Mouse (Mus musculus): ENCODE measurements at regions not wholly inside any gene's neighbourhood (a gene's known extent, or its start where the extent isn't known, plus 50 kb on each side); places are given as distances from the start of the nearest gene placed in this dataset.
A peak's percentile ranks its signal among the peaks of the same experiment; 100 is the strongest.
"Not testable (repeated sequence)": the region's sequence is repeated elsewhere in the genome, so short reads cannot be mapped to it uniquely, and the experiment has no call there.

DNA sequence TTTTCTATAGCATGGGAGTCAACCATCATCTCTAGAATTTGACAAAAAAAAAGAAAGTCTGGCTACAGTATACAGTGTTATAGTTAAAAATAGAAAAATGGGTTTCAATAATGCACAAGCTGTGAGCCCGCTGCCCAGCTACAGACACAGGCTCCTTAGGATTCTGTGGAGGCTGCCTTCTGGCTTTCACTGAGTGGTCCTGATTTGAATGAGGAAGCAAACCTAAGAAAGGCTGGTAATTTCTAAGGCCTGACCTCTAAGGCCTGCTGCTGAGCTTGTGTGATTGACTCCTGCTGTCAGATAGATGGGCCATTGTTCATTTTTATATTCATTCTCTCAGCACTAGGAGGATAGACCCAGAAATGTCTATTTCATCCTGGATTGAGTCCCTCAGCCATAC lies 67.7 kb downstream of the Alg10b start:
- no peak overlapping the region for H3K4me3 ChIP-seq (replicated peaks)
- peaks cover 11% of the 10 kb centered on the region; the same call in 1 of the 2 replicates for H3K4me1 ChIP-seq
- WGBS = 29% methylated on average over 1 of the region's 1 CpGs
- H3K4me2 ChIP-seq = no peak overlapping the region
- no peak overlapping the region for H3K9ac ChIP-seq
- no peak overlapping the region for H3K27ac ChIP-seq
- peaks cover 3% of the 10 kb centered on the region; the same call in 1 of the 2 replicates for H3K27me3 ChIP-seq
- no peaks in the 10 kb centered on the region for H3K36me3 ChIP-seq (replicated peaks)
- H3K9me3 ChIP-seq = no peaks in the 10 kb centered on the region
- ATAC-seq (ENCODE audit: low FRiP score) = no peak; the same call in 1 of the 2 replicates

DNA sequence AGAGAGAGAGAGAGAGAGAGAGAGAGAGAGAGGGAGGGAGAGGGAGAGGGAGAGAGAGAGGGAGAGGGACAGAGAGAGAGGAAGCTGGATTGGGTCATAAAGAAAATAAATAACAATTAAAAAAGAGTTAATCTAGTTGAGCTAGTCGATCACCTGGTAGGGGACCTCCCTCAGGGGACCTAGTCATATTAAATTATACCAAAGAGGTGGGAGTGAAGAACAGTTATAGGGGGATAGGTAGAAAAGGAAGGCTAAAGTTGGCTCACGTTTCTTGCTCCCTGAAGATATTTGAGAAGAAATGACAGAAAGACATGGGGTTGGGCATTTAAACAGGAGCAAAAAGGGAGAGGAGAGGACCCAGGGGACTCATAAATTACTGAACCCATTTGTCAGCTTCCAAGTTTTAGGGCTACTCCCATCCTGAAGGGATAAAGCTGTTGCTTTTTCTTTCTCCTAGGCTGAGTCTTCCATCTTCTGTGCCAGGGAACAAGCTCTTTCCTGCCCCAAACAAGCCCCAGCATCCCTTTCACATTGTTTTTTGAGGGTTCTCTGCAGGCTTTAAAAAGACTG lies 70.3 kb downstream of the Alg10b start:
- WGBS = 75% methylated on average over 2 of the region's 2 CpGs
- Histone ChIP-seq H3K4me3 (replicated peaks) (no peak overlapping the region), H3K27me3 (peaks cover 3% of the 10 kb centered on the region; the same call in 1 of the 2 replicates), H3K9me3 (no peaks in the 10 kb centered on the region), H3K9ac (no peak overlapping the region), H3K36me3 (replicated peaks) (no peaks in the 10 kb centered on the region), H3K4me2 (no peak overlapping the region), H3K27ac (no peak overlapping the region), H3K4me1 (peaks cover 18% of the 10 kb centered on the region; the same call in 1 of the 2 replicates)
- no peak for ATAC-seq (ENCODE audit: low FRiP score)

- no peak for ATAC-seq (ENCODE audit: low FRiP score)
- Histone ChIP-seq H3K4me2 (no peak overlapping the region), H3K9me3 (no peaks in the 10 kb centered on the region), H3K9ac (no peak overlapping the region), H3K27me3 (peaks cover 3% of the 10 kb centered on the region; the same call in 1 of the 2 replicates), H3K4me1 (peaks cover 7% of the 10 kb centered on the region; the same call in 1 of the 2 replicates), H3K36me3 (replicated peaks) (no peaks in the 10 kb centered on the region), H3K27ac (no peak overlapping the region), H3K4me3 (replicated peaks) (no peak overlapping the region)
- 46% methylated on average over 7 of the region's 7 CpGs for WGBS
These were observed 74.5 kb downstream of the Alg10b start for GRCm38 (mm10) chr15:90298566-90298965.

DNA sequence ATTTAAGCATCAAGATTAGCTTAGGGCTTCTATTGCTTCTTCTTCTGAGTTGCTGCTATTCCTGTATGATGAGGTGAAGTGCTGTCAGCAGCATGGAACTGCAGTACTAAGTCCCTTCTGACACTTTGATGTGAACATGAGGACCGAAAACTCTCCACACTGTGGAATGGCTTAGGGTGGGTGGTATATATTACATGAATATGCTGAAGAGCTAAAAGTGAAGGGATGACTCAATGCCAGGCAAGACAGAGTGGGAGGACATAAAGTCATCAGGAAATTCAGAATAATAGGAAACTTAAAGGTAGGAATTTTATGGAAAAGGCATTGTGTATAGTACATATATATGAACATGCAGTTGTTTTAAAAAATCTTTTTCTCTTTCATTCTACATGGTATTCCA lies 79.3 kb downstream of the Alg10b start:
- H3K36me3 ChIP-seq (replicated peaks) = no peaks in the 10 kb centered on the region
- H3K27ac ChIP-seq = no peak overlapping the region
- H3K9me3 ChIP-seq = no peaks in the 10 kb centered on the region
- WGBS = 95% methylated on average over 1 of the region's 1 CpGs
- no peak for ATAC-seq (ENCODE audit: low FRiP score)
- no peak overlapping the region for H3K9ac ChIP-seq
- no peaks in the 10 kb centered on the region for H3K27me3 ChIP-seq
- no peak overlapping the region for H3K4me3 ChIP-seq (replicated peaks)
- peaks cover 8% of the 10 kb centered on the region for H3K4me1 ChIP-seq
- no peak overlapping the region for H3K4me2 ChIP-seq

DNA sequence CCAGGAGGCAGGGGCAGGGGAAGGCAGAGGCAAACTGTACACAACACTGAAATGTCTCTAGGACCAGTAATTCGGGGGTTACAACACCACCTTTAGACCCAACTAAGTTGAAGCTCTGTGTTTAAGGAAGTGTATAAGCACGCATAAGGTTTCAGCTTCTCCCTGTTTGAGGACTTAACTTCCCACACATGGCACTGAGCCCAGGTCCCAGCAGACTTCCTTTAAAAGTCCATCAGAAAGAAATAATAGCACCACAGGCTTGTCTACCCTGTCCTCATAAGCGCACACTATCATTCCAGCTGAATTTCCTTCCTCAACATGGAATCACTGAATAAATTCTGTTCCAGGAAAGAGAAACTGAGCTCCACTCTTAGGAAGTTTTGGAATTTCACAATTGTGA lies 80.9 kb downstream of the Alg10b start:
- Histone ChIP-seq H3K4me1 (peaks cover 15% of the 10 kb centered on the region), H3K27me3 (no peaks in the 10 kb centered on the region), H3K4me2 (no peak overlapping the region), H3K36me3 (replicated peaks) (no peaks in the 10 kb centered on the region), H3K4me3 (replicated peaks) (no peak overlapping the region), H3K9me3 (no peaks in the 10 kb centered on the region), H3K27ac (no peak overlapping the region), H3K9ac (no peak overlapping the region)
- no peak for ATAC-seq (ENCODE audit: low FRiP score)
- 91% methylated on average over 3 of the region's 3 CpGs for WGBS

- Histone ChIP-seq H3K9ac (no peak overlapping the region), H3K4me3 (replicated peaks) (no peak overlapping the region), H3K9me3 (no peaks in the 10 kb centered on the region), H3K4me1 (peaks cover 15% of the 10 kb centered on the region), H3K4me2 (no peak overlapping the region), H3K27ac (no peak overlapping the region), H3K36me3 (replicated peaks) (no peaks in the 10 kb centered on the region), H3K27me3 (no peaks in the 10 kb centered on the region)
- ATAC-seq (ENCODE audit: low FRiP score) = no peak
- WGBS = 90% methylated on average over 3 of the region's 3 CpGs
These were observed 82.8 kb downstream of the Alg10b start for GRCm38 (mm10) chr15:90306866-90307265.

DNA sequence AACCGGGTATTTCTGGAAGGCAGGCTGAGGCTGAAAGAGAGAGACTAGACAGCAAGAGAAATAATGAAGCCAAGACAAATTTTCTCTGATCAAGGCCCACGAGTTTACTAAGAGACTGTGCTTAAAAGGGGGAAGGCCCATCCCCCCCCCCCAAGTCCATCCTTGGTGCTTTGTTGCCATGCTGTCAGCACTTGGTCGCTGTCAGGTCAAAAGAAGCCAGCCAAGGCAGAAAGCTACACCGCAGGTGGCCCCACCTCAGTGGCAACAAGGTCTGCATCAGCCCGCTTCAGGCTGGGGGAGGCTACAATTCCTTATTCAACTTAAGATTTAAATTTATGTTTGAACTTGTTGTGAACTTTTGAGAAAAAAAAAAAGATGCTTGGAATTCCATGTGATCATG lies 84.3 kb downstream of the Alg10b start:
- not testable (repeated sequence) for H3K4me2 ChIP-seq; H3K9me3 ChIP-seq; H3K4me3 ChIP-seq (replicated peaks); ATAC-seq (ENCODE audit: low FRiP score); H3K27ac ChIP-seq; H3K27me3 ChIP-seq; H3K9ac ChIP-seq; H3K36me3 ChIP-seq (replicated peaks)
- peaks cover 15% of the 10 kb centered on the region for H3K4me1 ChIP-seq
- WGBS = 6% methylated on average over 5 of the region's 5 CpGs

- Histone ChIP-seq H3K9me3 (no peaks in the 10 kb centered on the region), H3K4me3 (replicated peaks) (no peak overlapping the region), H3K4me1 (peaks cover 15% of the 10 kb centered on the region), H3K27ac (no peak overlapping the region), H3K36me3 (replicated peaks) (no peaks in the 10 kb centered on the region), H3K27me3 (no peaks in the 10 kb centered on the region), H3K4me2 (no peak overlapping the region), H3K9ac (no peak overlapping the region)
- no peak for ATAC-seq (ENCODE audit: low FRiP score)
- 6% methylated on average over 1 of the region's 1 CpGs for WGBS
These were observed 84.8 kb downstream of the Alg10b start for GRCm38 (mm10) chr15:90308869-90309268.

DNA sequence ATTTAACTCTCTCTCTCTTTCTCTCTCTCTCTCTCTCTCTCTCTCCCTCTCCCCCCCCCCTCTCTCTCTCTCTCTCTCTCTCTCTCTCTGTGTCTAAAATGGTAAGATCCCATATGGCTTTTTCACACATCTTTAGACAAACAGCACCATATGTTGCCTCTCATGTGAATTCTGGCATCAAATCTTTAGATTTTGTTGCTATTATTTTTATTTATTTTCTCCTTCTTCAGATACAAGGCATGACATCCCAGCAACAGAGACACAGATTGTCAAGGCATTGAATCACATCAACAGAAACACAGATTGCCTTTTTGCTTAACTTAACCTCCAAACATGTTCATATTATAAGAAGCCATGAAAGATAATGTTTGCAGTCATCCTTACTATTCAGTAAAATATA lies 85.6 kb downstream of the Alg10b start:
- H3K27ac ChIP-seq = no peak overlapping the region
- no peaks in the 10 kb centered on the region for H3K27me3 ChIP-seq
- ATAC-seq (ENCODE audit: low FRiP score) = no peak
- no peak overlapping the region for H3K9ac ChIP-seq
- no peak overlapping the region for H3K4me2 ChIP-seq
- H3K9me3 ChIP-seq = no peaks in the 10 kb centered on the region
- H3K4me3 ChIP-seq (replicated peaks) = no peak overlapping the region
- no peaks in the 10 kb centered on the region for H3K36me3 ChIP-seq (replicated peaks)
- H3K4me1 ChIP-seq = peaks cover 15% of the 10 kb centered on the region

DNA sequence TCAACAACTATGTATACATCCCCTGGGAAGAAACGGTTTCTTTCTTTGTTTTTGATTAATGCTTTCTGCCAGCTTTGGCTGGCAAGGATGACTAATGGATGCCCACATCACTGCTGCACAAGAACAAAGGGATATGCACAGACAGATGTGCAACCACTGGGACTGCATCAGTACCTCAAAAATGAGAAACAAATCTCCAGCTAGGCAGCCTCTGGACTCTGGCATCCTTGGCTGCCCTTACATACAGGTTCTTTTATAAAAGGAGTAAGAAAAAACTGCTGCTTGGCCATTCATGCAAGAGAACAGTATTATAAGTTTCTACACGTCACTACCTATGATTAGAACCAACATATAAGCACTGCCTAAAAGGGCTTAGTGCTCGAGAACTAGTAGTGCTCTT lies 97.7 kb downstream of the Alg10b start:
- no peaks in the 10 kb centered on the region for H3K27me3 ChIP-seq
- no peak for ATAC-seq (ENCODE audit: low FRiP score)
- 68% methylated on average over 3 of the region's 3 CpGs for WGBS
- no peak overlapping the region for H3K27ac ChIP-seq
- H3K4me2 ChIP-seq = no peak overlapping the region
- H3K9ac ChIP-seq = no peak overlapping the region
- no peaks in the 10 kb centered on the region for H3K36me3 ChIP-seq (replicated peaks)
- H3K4me3 ChIP-seq (replicated peaks) = no peak overlapping the region
- no peaks in the 10 kb centered on the region for H3K9me3 ChIP-seq
- no peaks in the 10 kb centered on the region for H3K4me1 ChIP-seq

DNA sequence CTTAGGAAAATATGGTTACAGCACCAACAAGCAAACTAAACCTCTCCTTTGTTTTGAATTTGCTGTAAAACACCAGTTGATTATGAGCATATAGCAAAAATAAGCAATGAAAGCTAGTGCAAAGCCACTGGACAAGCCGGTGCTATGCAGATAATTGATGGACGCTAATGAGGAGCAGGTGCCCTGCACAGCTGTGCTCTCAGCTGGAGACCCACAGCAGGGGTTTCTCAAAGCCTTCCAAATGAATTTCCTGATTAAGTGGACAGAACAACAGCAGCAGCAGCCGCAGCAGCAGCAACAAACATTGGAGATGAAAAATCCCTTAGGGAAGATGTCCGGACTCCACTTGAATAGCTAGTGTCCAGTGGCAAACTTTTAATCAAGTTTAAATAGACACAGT lies 109.2 kb downstream of the Alg10b start:
- Histone ChIP-seq H3K4me2 (no peak overlapping the region), H3K9me3 (no peaks in the 10 kb centered on the region), H3K36me3 (replicated peaks) (no peaks in the 10 kb centered on the region), H3K9ac (no peak overlapping the region), H3K27me3 (no peaks in the 10 kb centered on the region), H3K4me3 (replicated peaks) (no peak overlapping the region), H3K27ac (0 out of 2 replicates have a peak overlapping the region, but pooled peaks have one; percentile 9), H3K4me1 (peaks cover 15% of the 10 kb centered on the region)
- 0 out of 2 replicates have a peak, but pooled peaks have one; percentile 57 for ATAC-seq (ENCODE audit: low FRiP score)
- WGBS = under 1% methylated on average over 4 of the region's 4 CpGs

DNA sequence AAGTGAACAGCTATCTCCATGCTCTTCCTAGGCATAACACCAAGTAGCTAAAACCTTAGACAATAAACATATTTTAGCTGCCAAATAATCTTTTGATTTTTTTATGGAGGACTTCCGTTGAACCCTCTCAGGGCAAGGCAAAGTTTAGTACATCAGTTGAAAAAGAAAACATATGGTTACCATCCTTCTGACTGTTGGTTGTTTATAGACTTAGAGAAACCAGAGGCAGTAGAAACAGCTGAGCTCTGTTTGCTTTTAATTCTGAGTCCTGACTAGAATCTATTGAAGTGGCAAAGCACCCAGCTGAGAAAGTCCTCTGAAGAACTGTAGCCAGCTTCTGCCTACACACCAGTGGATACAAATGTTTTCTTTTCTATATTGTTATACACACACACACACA lies 109.7 kb downstream of the Alg10b start:
- H3K36me3 ChIP-seq (replicated peaks) = no peaks in the 10 kb centered on the region
- H3K27ac ChIP-seq = 0 out of 2 replicates have a peak overlapping the region, but pooled peaks have one; percentile 9
- no peak overlapping the region for H3K9ac ChIP-seq
- WGBS = 24% methylated on average over 1 of the region's 1 CpGs
- peaks cover 15% of the 10 kb centered on the region for H3K4me1 ChIP-seq
- H3K27me3 ChIP-seq = no peaks in the 10 kb centered on the region
- H3K4me3 ChIP-seq (replicated peaks) = no peak overlapping the region
- no peak overlapping the region for H3K4me2 ChIP-seq
- ATAC-seq (ENCODE audit: low FRiP score) = no peak
- no peaks in the 10 kb centered on the region for H3K9me3 ChIP-seq

- no peak overlapping the region for H3K27ac ChIP-seq
- no peaks in the 10 kb centered on the region for H3K36me3 ChIP-seq (replicated peaks)
- peaks cover 15% of the 10 kb centered on the region for H3K4me1 ChIP-seq
- no peak for ATAC-seq (ENCODE audit: low FRiP score)
- no peak overlapping the region for H3K4me3 ChIP-seq (replicated peaks)
- no peaks in the 10 kb centered on the region for H3K9me3 ChIP-seq
- 61% methylated on average over 4 of the region's 4 CpGs for WGBS
- no peak overlapping the region for H3K9ac ChIP-seq
- no peak overlapping the region for H3K4me2 ChIP-seq
- no peaks in the 10 kb centered on the region for H3K27me3 ChIP-seq
These were observed 110.3 kb downstream of the Alg10b start for GRCm38 (mm10) chr15:90334406-90334805.
